Mouse (Mus musculus) left cerebral cortex, adult 11 months (tissue): Measurements from ENCODE around the gene Olfr845.

Experiments
- DNase-seq: peaks from one replicate; pipeline ENCODE4 v3.0.0; 2022; ENCODE audit warnings: low spot score

Olfr845 gene

DNA sequence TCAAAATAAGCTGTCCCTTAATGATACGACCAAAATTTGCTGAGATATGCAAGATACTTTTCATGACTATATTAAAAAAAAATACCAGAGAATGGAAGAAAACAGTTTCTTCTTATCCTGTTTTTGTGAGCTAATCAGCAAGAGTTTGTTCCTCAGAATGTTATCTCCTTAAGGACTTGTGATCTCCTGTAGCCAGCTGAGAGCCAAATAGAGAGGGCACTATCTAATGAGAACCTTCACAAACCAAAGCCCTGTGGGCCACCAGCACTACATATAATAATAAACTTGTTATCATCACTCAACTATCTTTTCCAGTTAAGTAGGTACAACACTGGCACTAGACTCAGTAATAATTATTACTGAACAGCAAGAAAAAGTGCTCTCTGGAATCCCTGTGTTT is at the start of gene Olfr845:
Gene Olfr845, plus strand, starts transcription at position 301 of the 400 bp plus-strand sequence.
- DNase-seq = no peak

DNA sequence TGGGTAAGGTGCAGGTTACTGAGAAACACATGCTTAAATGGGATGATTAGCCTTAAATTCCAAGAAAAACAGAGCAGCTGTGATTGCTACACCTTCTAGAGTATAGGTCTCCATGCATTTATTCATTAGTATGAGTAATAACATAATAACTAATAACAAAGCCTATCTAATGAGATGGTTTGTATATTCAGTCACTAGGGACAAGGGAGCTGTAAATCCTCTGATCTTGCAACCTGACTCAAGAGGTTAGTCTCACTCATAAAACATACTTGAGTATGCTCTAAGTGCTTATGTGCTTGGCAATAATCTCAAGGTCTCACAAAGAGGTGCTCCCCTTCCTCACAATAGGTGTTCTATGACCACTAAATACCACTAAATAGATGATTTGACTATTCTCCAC is 20.2 kb upstream of the Olfr845 start, which contains the start of gene Olfr844:
Gene Olfr844, plus strand, starts transcription at position 301 of the 400 bp plus-strand sequence.
- no peak for DNase-seq

DNA sequence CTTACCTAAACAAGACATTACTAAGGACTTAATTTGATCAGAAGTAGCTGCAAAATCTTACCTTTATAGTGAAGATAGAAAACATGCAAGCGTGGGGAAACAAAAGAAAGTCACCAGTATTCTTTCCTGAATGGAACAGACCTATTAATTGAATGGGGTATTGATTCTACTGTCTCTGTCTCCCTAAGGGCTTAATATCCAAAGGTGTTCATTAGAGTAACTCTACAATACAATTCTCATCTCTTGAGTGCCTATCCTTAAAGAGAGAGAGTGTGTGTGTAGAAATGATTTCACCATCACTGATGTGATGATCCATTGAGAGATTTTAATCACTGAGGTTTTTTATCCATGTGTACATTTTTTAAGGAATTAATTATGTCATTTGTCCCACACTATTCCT is 27.6 kb downstream of the Olfr845 start, which contains the start of gene Olfr846:
Gene Olfr846, minus strand, starts transcription at position 101 of the 400 bp plus-strand sequence.
- DNase-seq = no peak

DNA sequence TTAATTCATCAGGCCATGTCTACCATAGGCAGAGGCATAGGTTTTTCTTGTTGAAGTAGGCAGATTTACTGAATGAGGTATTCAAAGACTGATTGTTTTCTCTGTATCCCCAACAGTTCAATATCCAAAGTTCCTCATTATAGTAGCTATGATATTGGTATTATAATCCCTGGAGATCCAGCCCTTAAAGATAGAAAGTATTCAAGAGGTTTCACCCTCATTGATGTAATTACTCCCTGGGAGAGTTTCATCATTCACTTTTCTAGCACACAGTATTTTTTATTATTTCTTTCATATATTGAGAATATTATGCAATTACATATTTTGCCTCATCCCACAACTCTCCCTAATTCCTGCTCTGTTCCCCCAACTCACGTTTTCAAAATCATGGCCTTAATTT is 42.3 kb downstream of the Olfr845 start, which contains the start of gene Olfr847:
Gene Olfr847, minus strand, starts transcription at position 101 of the 400 bp plus-strand sequence.
- no peak for DNase-seq
